Mouse (Mus musculus): ENCODE data around the gene Ing5. TPM values are rescaled to one million over a fixed set of nuclear protein-coding genes. Genes with fewer than 3 reads are reported as not detected.

The Ing5 gene
- polyA plus RNA-seq, 1 experiment = 2.9 TPM

DNA sequence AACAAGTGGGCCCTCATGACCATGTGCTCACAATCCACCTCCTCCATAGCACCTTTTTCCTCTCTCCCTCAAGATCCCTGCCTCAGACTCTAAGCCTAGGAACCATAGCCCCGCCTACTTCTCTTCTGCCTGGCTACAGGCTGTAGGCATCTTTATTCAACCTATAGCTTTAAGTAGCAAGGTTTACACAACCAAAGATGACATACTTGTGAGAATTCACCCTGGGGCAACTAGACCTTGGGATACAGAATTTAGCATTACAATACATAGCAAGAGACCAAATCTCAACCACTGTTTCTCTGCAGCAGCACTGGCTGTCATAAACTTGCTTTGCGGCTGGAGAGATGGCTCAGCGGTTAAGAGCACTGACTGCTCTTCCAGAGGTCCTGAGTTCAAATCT, 6.2 kb downstream of the Ing5 start:
- Histone ChIP-seq H3K4me3 (ENCODE audit: low read depth, low read length) (no peak overlapping the region), H3K27ac (ENCODE audit: insufficient read depth, low read depth, low read length) (no peak overlapping the region), H3K36me3 (ENCODE audit: control insufficient read depth, insufficient read depth, low read length) (peaks cover 65% of the 10 kb centered on the region), H3K27me3 (ENCODE audit: control insufficient read depth, insufficient read depth, low read length) (no peaks in the 10 kb centered on the region), H3K4me1 (ENCODE audit: control insufficient read depth, insufficient read depth, insufficient read length, low read length) (peaks cover 6% of the 10 kb centered on the region; the same call in 1 of the 2 replicates)
- TF ChIP-seq CTCF (IDR thresholded peaks at IDR 0.05; ENCODE audit: extremely low read depth, insufficient read length, insufficient replicate concordance, low read depth, low read length) (no peak), POLR2A (IDR thresholded peaks at IDR 0.05; ENCODE audit: low read depth, low read length) (no peak)
- WGBS = 97% methylated on average over 3 of the region's 3 CpGs

DNA sequence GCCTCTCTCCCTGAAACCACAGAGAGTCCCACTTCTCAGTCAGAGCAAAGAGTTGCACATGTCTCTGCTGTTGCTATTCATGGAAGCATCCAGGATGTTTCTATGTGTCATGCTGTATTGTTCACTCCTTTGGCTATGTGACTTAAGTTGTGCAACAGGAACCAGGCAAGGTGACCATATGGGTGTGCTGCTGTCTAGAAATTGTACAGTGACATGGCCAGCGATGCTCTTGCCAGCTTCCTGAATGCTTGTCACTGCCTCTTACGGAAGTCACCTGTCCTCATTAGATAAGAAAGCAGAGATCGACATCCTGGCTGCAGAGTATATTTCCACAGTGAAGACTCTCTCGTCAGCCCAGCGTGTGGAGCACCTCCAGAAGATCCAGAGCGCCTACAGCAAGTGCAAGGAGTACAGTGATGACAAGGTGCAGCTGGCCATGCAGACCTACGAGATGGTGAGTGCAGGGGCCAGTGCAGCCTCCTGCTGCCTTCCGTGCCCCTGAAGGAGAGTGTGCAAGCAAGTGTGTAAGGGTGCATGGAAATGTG, 7.8 kb downstream of the Ing5 start:
- Histone ChIP-seq H3K27ac (ENCODE audit: insufficient read depth, low read depth, low read length) (no peak overlapping the region), H3K4me3 (ENCODE audit: low read depth, low read length) (no peak overlapping the region), H3K27me3 (ENCODE audit: control insufficient read depth, insufficient read depth, low read length) (no peaks in the 10 kb centered on the region), H3K36me3 (ENCODE audit: control insufficient read depth, insufficient read depth, low read length) (peaks cover 77% of the 10 kb centered on the region), H3K4me1 (ENCODE audit: control insufficient read depth, insufficient read depth, insufficient read length, low read length) (no peaks in the 10 kb centered on the region)
- TF ChIP-seq POLR2A (IDR thresholded peaks at IDR 0.05; ENCODE audit: low read depth, low read length) = no peak
- TF ChIP-seq CTCF (IDR thresholded peaks at IDR 0.05; ENCODE audit: extremely low read depth, insufficient read length, insufficient replicate concordance, low read depth, low read length) = no peak
- WGBS = 85% methylated on average over 8 of the region's 8 CpGs

DNA sequence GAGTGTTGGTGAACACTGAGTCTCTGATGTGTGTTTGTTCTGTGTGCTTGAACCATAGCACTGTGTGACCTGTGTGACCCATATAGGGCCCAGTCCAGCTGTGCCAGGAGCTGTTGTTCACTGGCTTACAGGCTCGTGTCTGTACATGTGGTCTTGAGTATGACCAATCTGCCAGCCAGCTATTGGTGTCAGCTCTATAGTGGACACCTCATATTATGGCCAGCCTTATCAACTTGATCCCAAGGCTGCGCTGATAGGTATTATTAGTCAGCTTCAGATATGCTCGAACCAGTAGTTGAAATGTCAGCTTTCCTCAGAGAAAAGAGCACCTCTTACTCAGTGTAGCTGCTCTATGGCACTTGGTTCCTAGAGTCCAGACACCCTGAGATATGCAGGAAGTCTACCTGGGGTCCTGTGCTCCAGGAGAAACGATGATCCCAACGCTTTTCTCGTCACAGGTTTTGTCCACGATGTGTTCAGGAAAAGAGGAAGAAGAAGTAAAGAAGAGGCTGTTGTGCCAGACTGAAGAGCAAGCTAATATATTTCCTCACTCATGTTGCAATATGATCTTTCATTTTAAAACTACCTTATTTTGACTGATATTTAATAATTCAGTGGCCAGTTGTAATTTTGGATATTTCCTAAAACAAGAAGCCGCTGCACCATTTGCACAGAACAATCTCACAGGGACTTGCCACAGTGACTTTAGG, 14.2 kb downstream of the Ing5 start:
- 83% methylated on average over 8 of the region's 8 CpGs for WGBS
- no peaks in the 10 kb centered on the region for H3K27me3 ChIP-seq (ENCODE audit: control insufficient read depth, insufficient read depth, low read length)
- no peak overlapping the region for H3K27ac ChIP-seq (ENCODE audit: insufficient read depth, low read depth, low read length)
- no peak for TF ChIP-seq CTCF (IDR thresholded peaks at IDR 0.05; ENCODE audit: extremely low read depth, insufficient read length, insufficient replicate concordance, low read depth, low read length)
- no peak for TF ChIP-seq POLR2A (IDR thresholded peaks at IDR 0.05; ENCODE audit: low read depth, low read length)
- no peaks in the 10 kb centered on the region for H3K4me1 ChIP-seq (ENCODE audit: control insufficient read depth, insufficient read depth, insufficient read length, low read length)
- H3K4me3 ChIP-seq (ENCODE audit: low read depth, low read length) = no peak overlapping the region
- peaks cover 70% of the 10 kb centered on the region for H3K36me3 ChIP-seq (ENCODE audit: control insufficient read depth, insufficient read depth, low read length)

DNA sequence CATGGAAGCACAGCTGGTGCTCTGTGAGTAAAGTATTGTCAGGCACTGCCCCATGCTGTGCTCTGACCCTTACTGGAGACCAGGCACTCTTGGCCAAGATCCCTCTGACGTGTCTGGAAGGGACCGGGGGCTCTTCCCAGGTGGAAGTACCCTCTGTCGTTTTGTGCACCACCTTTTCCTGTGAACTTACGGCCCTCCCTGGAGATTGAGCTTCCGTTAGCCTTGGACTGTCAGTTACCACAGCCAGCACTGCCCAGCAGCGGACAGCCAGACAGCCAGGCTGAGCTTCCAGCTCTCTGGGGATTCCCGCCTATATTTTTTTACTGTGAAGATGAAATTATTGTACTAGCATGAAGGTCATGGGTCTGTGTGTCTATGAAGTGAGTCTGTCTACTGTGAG, 15.0 kb downstream of the Ing5 start:
- TF ChIP-seq CTCF (IDR thresholded peaks at IDR 0.05; ENCODE audit: extremely low read depth, insufficient read length, insufficient replicate concordance, low read depth, low read length) = no peak
- no peak for TF ChIP-seq POLR2A (IDR thresholded peaks at IDR 0.05; ENCODE audit: low read depth, low read length)
- Histone ChIP-seq H3K36me3 (ENCODE audit: control insufficient read depth, insufficient read depth, low read length) (peaks cover 63% of the 10 kb centered on the region), H3K4me1 (ENCODE audit: control insufficient read depth, insufficient read depth, insufficient read length, low read length) (no peaks in the 10 kb centered on the region; the same call in 1 of the 2 replicates), H3K27me3 (ENCODE audit: control insufficient read depth, insufficient read depth, low read length) (no peaks in the 10 kb centered on the region), H3K27ac (ENCODE audit: insufficient read depth, low read depth, low read length) (no peak overlapping the region), H3K4me3 (ENCODE audit: low read depth, low read length) (no peak overlapping the region)
- WGBS = 84% methylated on average over 7 of the region's 7 CpGs

DNA sequence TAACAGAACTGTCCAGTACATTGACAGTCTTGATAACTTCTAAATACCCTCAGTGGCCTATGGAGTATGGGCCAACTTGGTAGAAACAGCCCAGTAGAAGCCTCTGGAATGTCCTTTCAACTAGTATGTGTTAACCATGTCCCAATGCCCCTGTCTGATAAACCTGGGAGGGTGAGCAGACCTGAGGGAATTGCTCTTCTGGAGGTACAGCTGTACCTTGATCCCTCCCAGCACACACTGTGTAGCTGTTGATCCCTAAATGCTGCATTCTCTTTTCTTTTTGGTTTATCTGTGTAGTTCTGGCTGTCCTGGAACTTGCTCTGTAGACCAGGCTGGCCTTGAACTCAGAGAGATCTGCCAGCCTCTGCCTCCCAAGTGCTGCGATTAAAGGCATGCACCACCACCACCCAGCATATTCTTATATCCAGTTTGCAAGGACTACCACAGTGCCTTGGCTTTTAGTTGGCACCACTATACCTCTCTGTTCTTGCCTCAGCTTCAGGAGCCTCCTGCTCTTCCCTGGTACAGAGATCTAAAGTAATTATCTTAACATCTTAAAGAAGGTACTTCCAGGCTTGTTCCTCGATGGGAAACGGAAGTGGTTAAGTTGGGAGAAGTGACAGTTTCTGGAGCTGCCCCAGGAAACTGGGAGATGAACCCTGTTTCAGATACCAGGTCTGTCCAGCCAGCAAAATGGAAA, 20.2 kb downstream of the Ing5 start:
- H3K27me3 ChIP-seq (ENCODE audit: control insufficient read depth, insufficient read depth, low read length) = no peaks in the 10 kb centered on the region
- peaks cover 7% of the 10 kb centered on the region; the same call in 1 of the 2 replicates for H3K4me1 ChIP-seq (ENCODE audit: control insufficient read depth, insufficient read depth, insufficient read length, low read length)
- H3K27ac ChIP-seq (ENCODE audit: insufficient read depth, low read depth, low read length) = no peak overlapping the region
- H3K4me3 ChIP-seq (ENCODE audit: low read depth, low read length) = no peak overlapping the region
- WGBS = 60% methylated on average over 3 of the region's 3 CpGs
- peaks cover 14% of the 10 kb centered on the region for H3K36me3 ChIP-seq (ENCODE audit: control insufficient read depth, insufficient read depth, low read length)
- TF ChIP-seq POLR2A (IDR thresholded peaks at IDR 0.05; ENCODE audit: low read depth, low read length) (no peak), CTCF (IDR thresholded peaks at IDR 0.05; ENCODE audit: extremely low read depth, insufficient read length, insufficient replicate concordance, low read depth, low read length) (no peak)

DNA sequence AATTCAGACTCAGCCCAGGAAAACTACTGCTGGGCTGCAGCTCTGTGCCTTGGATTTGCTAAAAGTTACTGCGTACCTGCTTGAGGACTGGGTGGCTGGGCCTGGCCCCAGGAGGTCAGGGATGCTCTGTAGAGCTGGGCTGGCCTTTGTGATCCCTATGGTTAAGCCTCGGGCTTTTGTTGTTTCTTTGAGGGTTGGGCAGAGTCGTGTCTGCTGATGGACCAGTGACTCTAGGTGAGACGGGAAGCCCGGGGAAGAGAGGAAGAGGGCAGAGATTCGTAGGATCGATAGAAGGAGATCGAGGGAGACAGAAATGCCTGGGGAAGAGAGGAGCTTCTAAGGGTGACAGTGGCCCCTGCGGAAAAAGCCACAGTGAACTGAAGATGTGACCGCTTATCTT, 20.8 kb downstream of the Ing5 start, which contains the start of gene D2hgdh:
Gene D2hgdh (plus strand): TSS at position 301 of the 400 bp plus-strand sequence.
- TF ChIP-seq POLR2A (IDR thresholded peaks at IDR 0.05; ENCODE audit: low read depth, low read length) = no peak
- TF ChIP-seq CTCF (IDR thresholded peaks at IDR 0.05; ENCODE audit: extremely low read depth, insufficient read length, insufficient replicate concordance, low read depth, low read length) = peak; percentile 2; the same call in 1 of the 2 replicates

More for the DNA sequence above, 20.8 kb downstream of the Ing5 start, which contains the start of gene D2hgdh:
- Histone ChIP-seq H3K4me1 (ENCODE audit: control insufficient read depth, insufficient read depth, insufficient read length, low read length) (peaks cover 7% of the 10 kb centered on the region; the same call in 1 of the 2 replicates), H3K27me3 (ENCODE audit: control insufficient read depth, insufficient read depth, low read length) (no peaks in the 10 kb centered on the region), H3K36me3 (ENCODE audit: control insufficient read depth, insufficient read depth, low read length) (peaks cover 7% of the 10 kb centered on the region; the same call in 1 of the 2 replicates), H3K4me3 (ENCODE audit: low read depth, low read length) (peak within 1 kb of the TSS; percentile 68), H3K27ac (ENCODE audit: insufficient read depth, low read depth, low read length) (peak within 1 kb of the TSS; percentile 96)
- 11% methylated on average over 10 of the region's 10 CpGs for WGBS
